Mouse (Mus musculus): ENCODE data around the gene Nab2.

Gene Nab2

DNA sequence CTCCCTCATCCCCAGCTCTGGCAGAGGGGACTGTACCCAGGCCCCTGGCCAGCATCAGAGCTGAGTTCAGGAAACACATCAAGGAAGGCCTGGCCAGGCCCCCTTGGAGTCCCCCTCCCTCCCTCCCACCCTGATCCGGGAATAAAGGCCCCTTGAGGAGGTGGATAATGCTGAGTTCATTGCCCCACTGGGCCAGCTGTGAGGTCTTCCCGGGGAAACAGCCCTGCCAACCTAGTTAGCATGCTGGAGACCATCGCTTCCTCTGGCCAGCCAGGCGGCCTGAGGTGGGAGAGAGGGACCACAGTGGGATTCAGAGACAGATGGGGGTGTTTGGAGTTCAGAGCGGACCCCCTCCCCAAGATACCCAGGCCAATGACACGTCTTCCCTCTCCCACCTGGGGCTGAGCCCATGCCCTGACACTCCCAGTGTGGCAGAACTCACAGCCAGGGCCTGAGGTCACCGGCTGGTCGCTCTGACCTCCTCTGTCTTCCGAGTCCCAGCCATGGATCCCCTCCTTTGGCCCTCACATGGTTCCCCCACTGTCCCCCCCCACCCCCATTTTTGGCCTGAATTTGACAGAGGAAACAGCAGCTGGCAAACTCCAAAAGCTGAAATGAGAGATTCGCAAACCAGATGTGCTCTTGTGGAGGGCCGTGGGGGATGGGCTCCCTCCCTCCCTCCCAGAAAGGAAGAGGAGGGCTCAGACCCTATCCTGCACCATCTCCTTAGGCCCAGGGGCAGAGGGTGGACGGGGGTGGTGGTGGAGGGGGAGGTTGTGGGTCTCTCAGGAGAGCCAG is 53.9 kb downstream of the Nab2 start:
- DNase-seq: peak; percentile 31

- no peak for DNase-seq
Observed at GRCm38 (mm10) chr10:127612079-127612775, 56.1 kb downstream of the Nab2 start.
